Mouse (Mus musculus) embryonic facial prominence, embryonic 11.5 days (tissue): ENCODE data around the gene Taf5l. TPM values are rescaled to one million over a fixed set of nuclear protein-coding genes. Genes with fewer than 3 reads are reported as not detected.

Experiments
- ATAC-seq: fragments of 200-750 bp; cut with Nextera tagmentation; replicated peaks from 2 replicates; pipeline ENCODE4 v1.8.0; 2017; ENCODE audit warnings: low read depth; ENCODE audit not compliant: insufficient number of reproducible peaks, low FRiP score, low TSS enrichment
- DNase-seq: peaks from one replicate; pipeline ENCODE4 v3.0.0-alpha.2; 2015; ENCODE audit warnings: low spot score
- H3K27ac ChIP-seq: fragments of 300-500 bp; sonication (generic); replicated peaks from 2 replicates; pipeline ENCODE4 v1.5.1; 2014; ENCODE audit warnings: mild to moderate bottlenecking, low read depth, low read length, control low read depth
- H3K27me3 ChIP-seq: fragments of 300-500 bp; sonication (generic); 2 replicates; pipeline ENCODE4 v1.6.1; 2014; ENCODE audit warnings: mild to moderate bottlenecking, low read length, moderate library complexity, mixed read lengths; ENCODE audit not compliant: control insufficient read depth, insufficient read depth
- H3K36me3 ChIP-seq: fragments of 300-500 bp; sonication (generic); replicated peaks from 2 replicates; pipeline ENCODE4 v1.6.1; 2014; ENCODE audit warnings: low read depth, mild to moderate bottlenecking, low read length, moderate library complexity, mixed read lengths; ENCODE audit not compliant: control insufficient read depth, insufficient read depth
- H3K4me1 ChIP-seq: fragments of 300-500 bp; sonication (generic); 2 replicates; pipeline ENCODE4 v1.6.1; 2014; ENCODE audit warnings: low read length, mixed read lengths; ENCODE audit not compliant: control insufficient read depth, insufficient read depth
- H3K4me2 ChIP-seq: fragments of 300-500 bp; sonication (generic); 2 replicates; pipeline ENCODE4 v1.6.1; 2014; ENCODE audit warnings: low read depth, mild to moderate bottlenecking, control low read depth, low read length, moderate library complexity
- H3K4me3 ChIP-seq: fragments of 300-500 bp; sonication (generic); 2 replicates; pipeline ENCODE4 v1.5.1; 2014; ENCODE audit warnings: low read depth, low read length, control low read depth
- H3K9ac ChIP-seq: fragments of 300-500 bp; sonication (generic); replicated peaks from 2 replicates; pipeline ENCODE4 v1.6.1; 2014; ENCODE audit warnings: mild to moderate bottlenecking, control low read depth, low read length
- H3K9me3 ChIP-seq: fragments of 300-500 bp; sonication (generic); replicated peaks from 2 replicates; pipeline ENCODE4 v1.6.1; 2016; ENCODE audit warnings: mild to moderate bottlenecking, low read length, inconsistent platforms, mixed read lengths; ENCODE audit not compliant: control insufficient read depth
- WGBS: fragments of 180-500 bp; shearing (Covaris S2); extraction: QIAGEN DNeasy Blood & Tissue Kit; methylation state at CpG from one replicate; pipeline ENCODE4 v1.1.7; 2014; 5-methylcytosine and 5-hydroxymethylcytosine counted together
- polyA plus RNA-seq: library from polyadenylated mRNA; unstranded; fragments of >200 nt; fragmentation: Nextera tagmentation; extraction: Ambion mirVana; gene quantifications from 2 replicates; pipeline ENCODE4 v1.2.1, GENCODE M21; 2014

Taf5l gene
- polyA plus RNA-seq, 1 experiment from 2014 or later, result 45.1 TPM

DNA sequence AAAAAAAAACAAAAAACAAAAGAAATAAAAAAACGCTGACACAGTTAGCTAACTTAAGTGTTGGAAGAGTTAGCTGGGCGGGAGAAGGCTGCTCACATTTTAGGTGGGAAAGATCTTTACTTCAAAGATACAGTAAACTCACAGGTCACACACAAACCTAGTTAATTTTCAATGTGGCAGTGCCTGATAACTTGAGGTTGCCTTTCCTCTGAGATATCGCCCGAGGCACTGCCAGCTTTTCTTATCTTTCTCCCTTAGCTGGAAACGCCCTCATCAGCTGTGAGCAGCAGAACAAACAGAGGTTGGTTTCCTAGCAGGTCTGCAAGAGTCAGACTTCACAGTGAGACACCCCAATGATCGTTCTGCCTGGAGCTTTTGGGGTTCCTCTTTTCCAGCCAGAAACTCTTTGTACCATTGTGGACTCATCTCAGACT, 32.6 kb downstream of the Taf5l start:
- no peak overlapping the region for H3K4me2 ChIP-seq
- H3K9me3 ChIP-seq, result no peaks in the 10 kb centered on the region
- H3K36me3 ChIP-seq, result no peaks in the 10 kb centered on the region
- H3K9ac ChIP-seq, result no peak overlapping the region
- no peak overlapping the region for H3K27ac ChIP-seq
- no peaks in the 10 kb centered on the region for H3K4me1 ChIP-seq
- WGBS, result 63% methylated on average over 6 of the region's 6 CpGs
- no peak for DNase-seq
- H3K4me3 ChIP-seq, result no peak overlapping the region
- H3K27me3 ChIP-seq, result no peaks in the 10 kb centered on the region
- no peak for ATAC-seq

DNA sequence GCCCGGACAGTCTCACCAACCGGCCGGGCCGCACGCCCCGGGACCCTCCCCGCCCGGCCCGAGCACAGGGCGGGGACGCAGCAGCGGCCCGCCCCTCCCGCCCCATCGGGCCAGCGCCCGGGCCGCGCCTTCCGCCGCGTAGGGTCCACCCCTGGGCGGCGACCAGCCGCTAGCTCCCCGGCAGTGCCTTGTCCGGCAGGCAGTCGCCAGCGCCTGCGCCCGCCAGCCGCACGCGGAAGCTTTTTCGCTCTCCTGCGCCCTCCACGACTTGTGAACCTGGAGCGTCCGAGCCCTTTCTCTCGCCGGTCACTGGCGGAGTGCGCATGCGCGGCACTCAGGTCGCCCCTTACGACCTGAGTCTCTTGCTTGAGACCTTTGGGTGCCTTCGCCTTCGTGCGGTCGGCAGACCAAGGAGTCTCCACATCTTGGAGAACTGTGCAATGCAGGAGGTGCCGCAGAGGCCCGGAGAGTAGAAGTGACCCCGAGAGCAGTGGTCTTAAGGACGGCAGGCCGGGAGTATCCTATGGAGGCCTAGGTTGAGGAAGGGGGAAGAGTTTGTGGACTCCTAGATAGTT, 38.3 kb downstream of the Taf5l start, which contains the start of gene Abcb10:
Gene Abcb10 (minus strand): TSS at position 297 of the 575 bp plus-strand sequence.
- no peaks in the 10 kb centered on the region for H3K27me3 ChIP-seq
- H3K9me3 ChIP-seq, result no peaks in the 10 kb centered on the region
- DNase-seq (peak; percentile 89), ATAC-seq (peak; percentile 92)
- no peaks in the 10 kb centered on the region for H3K4me1 ChIP-seq
- H3K36me3 ChIP-seq, result no peaks in the 10 kb centered on the region
- H3K27ac ChIP-seq, result peak within 1 kb of the TSS; percentile 66
- WGBS, result under 1% methylated on average over 49 of the region's 56 CpGs
- H3K9ac ChIP-seq, result peak within 1 kb of the TSS; percentile 85
- peak within 1 kb of the TSS; percentile 95 for H3K4me2 ChIP-seq
- H3K4me3 ChIP-seq, result peak within 1 kb of the TSS; percentile 77

DNA sequence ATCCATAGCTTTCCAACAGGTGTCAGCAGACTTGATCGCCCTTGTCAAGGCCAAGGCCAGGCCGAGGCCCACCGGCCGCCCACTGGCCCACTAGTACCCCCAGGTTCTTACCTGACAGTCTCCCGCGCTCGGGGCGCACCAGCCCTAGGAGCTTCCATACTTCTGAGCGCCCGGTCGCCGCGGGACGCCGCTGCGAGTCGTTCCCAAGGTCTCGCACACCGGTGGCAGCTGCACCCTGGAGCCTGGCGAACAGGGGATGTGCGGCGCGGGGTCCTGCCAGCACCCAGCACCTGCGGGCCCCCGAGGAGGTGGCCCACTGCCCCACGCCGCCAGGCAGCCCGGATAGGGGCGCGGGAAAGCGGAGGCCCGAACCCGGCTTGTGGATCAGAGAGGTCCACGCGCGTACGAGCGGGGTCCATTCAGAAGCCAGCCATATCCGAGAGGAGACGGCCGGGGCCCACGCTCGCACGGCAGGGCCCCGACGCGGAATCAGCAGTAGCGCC, 38.9 kb downstream of the Taf5l start:
- DNase-seq (no peak), ATAC-seq (peak; percentile 56)
- WGBS, result under 1% methylated on average over 48 of the region's 48 CpGs
- peak overlapping the region; percentile 66 for H3K27ac ChIP-seq
- no peaks in the 10 kb centered on the region for H3K27me3 ChIP-seq
- H3K36me3 ChIP-seq, result no peaks in the 10 kb centered on the region
- no peaks in the 10 kb centered on the region for H3K9me3 ChIP-seq
- peak overlapping the region; percentile 77 for H3K4me3 ChIP-seq
- H3K9ac ChIP-seq, result peak overlapping the region; percentile 85
- H3K4me2 ChIP-seq, result peak overlapping the region; percentile 95
- no peaks in the 10 kb centered on the region for H3K4me1 ChIP-seq

DNA sequence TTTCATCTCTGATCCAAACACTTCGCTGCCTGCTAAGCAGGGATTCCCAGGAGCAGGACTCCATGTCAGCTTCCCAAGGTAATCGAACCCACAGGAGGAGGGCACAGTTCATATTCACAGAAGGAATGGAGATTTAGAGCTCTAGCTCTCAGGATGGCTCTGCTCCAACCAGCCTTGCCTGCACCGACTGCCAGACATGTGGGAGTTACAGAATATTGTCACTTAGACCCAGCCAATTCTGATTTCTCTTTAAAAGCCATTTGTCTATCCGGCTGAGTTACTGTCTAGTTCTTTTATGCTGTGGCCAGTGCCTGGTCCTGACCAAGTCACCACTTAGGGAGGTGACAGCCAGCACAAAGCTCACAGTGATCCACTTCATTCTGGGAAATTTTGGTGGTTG, 39.5 kb downstream of the Taf5l start:
- WGBS, result 56% methylated on average over 4 of the region's 4 CpGs
- Histone ChIP-seq H3K9ac (no peak overlapping the region; the same call in 1 of the 2 replicates), H3K36me3 (no peaks in the 10 kb centered on the region), H3K9me3 (no peaks in the 10 kb centered on the region), H3K4me1 (no peaks in the 10 kb centered on the region), H3K4me3 (peak overlapping the region; percentile 6; the same call in 1 of the 2 replicates), H3K4me2 (no peak overlapping the region; the same call in 1 of the 2 replicates), H3K27me3 (no peaks in the 10 kb centered on the region), H3K27ac (no peak overlapping the region)
- DNase-seq, result no peak
- no peak for ATAC-seq

DNA sequence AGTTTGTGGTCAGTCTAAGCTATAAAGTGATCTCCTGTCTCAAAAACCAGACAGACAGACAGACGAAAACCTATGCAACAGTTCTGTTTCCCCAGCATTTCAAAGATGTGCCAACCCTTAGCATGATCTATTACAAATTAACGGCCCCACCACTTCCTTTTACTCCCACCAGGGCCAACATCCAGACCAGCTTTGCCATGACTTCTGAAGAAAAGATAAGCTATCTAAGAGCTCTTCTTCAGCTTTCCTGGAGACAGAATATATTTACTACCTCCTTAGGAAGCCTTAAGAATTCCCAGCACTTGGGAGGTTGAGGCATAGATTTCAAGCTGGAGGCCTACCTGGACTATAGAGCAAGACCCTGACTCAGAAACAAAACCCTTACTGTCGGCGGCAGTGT, 41.0 kb downstream of the Taf5l start:
- Histone ChIP-seq H3K36me3 (no peaks in the 10 kb centered on the region), H3K4me3 (no peak overlapping the region), H3K4me1 (no peaks in the 10 kb centered on the region), H3K27ac (no peak overlapping the region), H3K9me3 (no peaks in the 10 kb centered on the region), H3K4me2 (no peak overlapping the region), H3K27me3 (no peaks in the 10 kb centered on the region), H3K9ac (no peak overlapping the region)
- WGBS, result 59% methylated on average over 4 of the region's 4 CpGs
- no peak for ATAC-seq
- no peak for DNase-seq

DNA sequence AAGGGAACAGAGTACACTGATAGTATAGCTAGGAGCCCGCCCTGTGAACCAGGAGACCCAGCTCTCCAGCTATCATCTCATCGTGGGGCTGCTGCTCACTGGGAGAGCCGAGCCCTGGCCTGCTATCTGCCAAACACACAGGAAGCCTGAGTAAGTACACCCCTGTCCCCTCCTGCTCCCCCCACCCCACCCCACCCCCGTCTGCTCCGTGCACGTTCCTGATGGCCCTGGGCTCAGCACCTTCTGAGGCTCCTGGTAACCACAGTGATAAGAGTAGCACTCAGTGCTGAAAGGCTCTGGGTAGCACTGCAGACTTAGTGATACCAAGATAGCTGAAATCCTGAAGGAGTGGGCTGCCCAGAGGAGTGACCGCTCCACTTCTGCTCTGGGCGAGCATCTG, 42.3 kb downstream of the Taf5l start:
- WGBS, result 75% methylated on average over 8 of the region's 8 CpGs
- H3K36me3 ChIP-seq, result no peaks in the 10 kb centered on the region
- DNase-seq (no peak), ATAC-seq (0 out of 2 replicates have a peak, but pooled peaks have one; percentile 35)
- no peak overlapping the region for H3K4me3 ChIP-seq
- H3K4me1 ChIP-seq, result no peaks in the 10 kb centered on the region
- no peak overlapping the region for H3K4me2 ChIP-seq
- H3K9ac ChIP-seq, result no peak overlapping the region
- no peaks in the 10 kb centered on the region for H3K27me3 ChIP-seq
- no peaks in the 10 kb centered on the region for H3K9me3 ChIP-seq
- no peak overlapping the region for H3K27ac ChIP-seq

DNA sequence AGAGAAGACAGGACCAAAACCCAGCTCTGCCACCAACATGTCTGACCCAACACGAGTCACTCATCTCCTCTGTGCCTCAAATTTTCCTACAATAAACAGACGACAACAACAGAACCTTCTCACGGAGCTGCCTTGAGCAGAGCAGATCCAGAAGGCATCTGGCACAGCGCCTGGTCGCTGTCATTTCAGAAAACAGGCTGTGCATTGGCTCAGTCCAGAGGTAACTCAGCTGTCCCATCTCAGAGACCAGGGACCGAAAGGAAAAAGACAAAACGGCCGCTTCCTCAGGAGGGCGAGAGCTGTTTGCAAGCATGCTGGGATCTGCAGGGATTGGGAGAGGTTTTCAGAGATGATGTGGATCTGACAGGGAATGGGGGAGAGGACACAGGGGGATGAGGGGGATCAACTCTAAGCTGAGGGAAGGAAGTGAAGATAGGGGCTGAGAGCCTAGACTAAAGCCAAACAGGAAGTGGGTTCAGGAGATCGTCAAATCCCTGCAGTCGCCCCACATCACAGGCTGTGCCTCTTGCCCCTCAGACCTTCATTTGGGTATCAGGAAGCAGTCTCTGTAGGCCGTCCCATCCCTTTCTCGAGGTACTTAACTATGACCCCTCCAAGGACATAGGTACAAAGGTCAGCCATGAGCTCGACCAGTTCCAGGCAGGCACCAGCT, 42.9 kb downstream of the Taf5l start:
- 68% methylated on average over 14 of the region's 14 CpGs for WGBS
- H3K9ac ChIP-seq, result no peak overlapping the region
- H3K4me1 ChIP-seq, result no peaks in the 10 kb centered on the region

DNA sequence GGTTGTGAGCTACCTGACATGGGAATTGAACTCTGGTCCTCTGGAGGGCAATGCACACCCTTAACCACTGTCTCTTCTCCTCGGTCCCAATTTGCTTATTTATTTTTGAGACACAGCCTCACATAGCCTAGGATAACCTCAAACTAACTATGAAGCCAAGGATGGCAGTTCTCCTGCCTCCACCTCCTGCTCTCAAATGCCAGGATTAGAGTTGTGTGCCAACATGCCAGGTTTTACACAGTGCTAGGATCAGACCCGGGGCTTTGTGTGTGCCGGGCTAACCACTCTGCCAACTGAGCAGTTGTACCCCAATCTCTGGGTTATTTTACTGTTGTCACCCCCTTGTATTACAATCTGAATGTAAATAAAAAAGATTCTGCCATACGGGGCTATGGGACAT, 43.7 kb downstream of the Taf5l start:
- Histone ChIP-seq H3K4me3 (no peak overlapping the region), H3K9ac (no peak overlapping the region), H3K27ac (no peak overlapping the region), H3K4me1 (no peaks in the 10 kb centered on the region), H3K9me3 (no peaks in the 10 kb centered on the region), H3K27me3 (no peaks in the 10 kb centered on the region), H3K36me3 (no peaks in the 10 kb centered on the region), H3K4me2 (no peak overlapping the region)
- no peak for ATAC-seq
- 92% methylated on average over 4 of the region's 4 CpGs for WGBS
- no peak for DNase-seq

More for the DNA sequence above, 42.9 kb downstream of the Taf5l start:
- no peak overlapping the region for H3K4me3 ChIP-seq
- ATAC-seq (no peak), DNase-seq (no peak)
- no peaks in the 10 kb centered on the region for H3K36me3 ChIP-seq
- no peaks in the 10 kb centered on the region for H3K9me3 ChIP-seq
- 0 out of 2 replicates have a peak overlapping the region, but pooled peaks have one; percentile 24 for H3K27ac ChIP-seq
- no peaks in the 10 kb centered on the region for H3K27me3 ChIP-seq
- no peak overlapping the region for H3K4me2 ChIP-seq
